In the genomic region with DNA sequence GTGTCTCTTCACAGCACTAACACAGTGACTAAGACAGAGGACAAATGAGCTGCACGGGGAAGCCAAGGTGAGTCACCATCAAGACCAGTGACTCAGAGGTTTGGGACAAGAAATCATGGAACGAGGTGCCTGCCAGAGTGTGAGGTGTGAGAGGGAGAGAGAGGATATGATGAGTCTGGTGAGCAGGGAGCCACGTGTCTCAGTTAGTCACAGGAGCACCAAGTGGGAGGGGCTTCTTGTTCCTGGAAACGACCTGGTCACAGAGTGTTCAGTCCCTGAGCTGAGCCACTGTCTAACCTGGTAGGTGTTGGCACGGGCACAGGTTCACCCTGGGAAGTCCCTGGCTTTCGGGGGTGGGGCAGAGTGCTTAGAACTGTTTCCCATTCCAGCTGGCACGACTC, we compare ENCODE assay signal across 9 mouse cellular contexts. TPM values are rescaled to one million over a fixed set of nuclear protein-coding genes. Genes with fewer than 3 reads are reported as not detected.
DNase-seq lines count a peak whose midpoint lies in the region; ATAC-seq lines count a peak whose summit lies in the region.
"Had no signal": no experiment of that assay in that cellular context is flagged by ENCODE, and none has a peak within 500 bp of the region (broad histone marks: within the 10 kb centered on the region; RNA-seq: fewer than 3 reads in every experiment).

No protein-coding gene starts in this region.

- no peaks in the 10 kb centered on the region for H3K27me3 ChIP-seq in heart, embryonic 11.5 days (ENCODE audit: control insufficient read depth, insufficient read depth, low read length)
- H3K27me3 ChIP-seq in limb, embryonic 15.5 days: no peaks in the 10 kb centered on the region

- ATAC-seq in heart, embryonic 11.5 days (replicated peaks; ENCODE audit: insufficient number of reproducible peaks, low FRiP score, low TSS enrichment): no peak
- peak; percentile 64; the same call in 1 of the 2 replicates for ATAC-seq in limb, embryonic 15.5 days (ENCODE audit: insufficient number of reproducible peaks, low FRiP score, low TSS enrichment, low read depth)

- H3K9ac ChIP-seq in heart, embryonic 11.5 days (ENCODE audit: low read depth, low read length): no peak overlapping the region
- H3K9ac ChIP-seq in limb, embryonic 15.5 days: no peak overlapping the region

- H3K9me3 ChIP-seq in heart, embryonic 11.5 days (replicated peaks; ENCODE audit: control insufficient read depth, low read length): no peaks in the 10 kb centered on the region
- no peaks in the 10 kb centered on the region for H3K9me3 ChIP-seq in limb, embryonic 15.5 days

- no peaks in the 10 kb centered on the region for H3K4me1 ChIP-seq in heart, embryonic 11.5 days (ENCODE audit: control insufficient read depth, insufficient read depth, low read length)
- peaks cover 12% of the 10 kb centered on the region for H3K4me1 ChIP-seq in limb, embryonic 15.5 days

- 71% methylated on average over 7 of the region's 7 CpGs for WGBS in heart, embryonic 11.5 days (ENCODE audit: insufficient replicate concordance)
- 42% methylated on average over 7 of the region's 7 CpGs for WGBS in limb, embryonic 15.5 days

- peak; percentile 97 for DNase-seq in heart, adult 11 months
- peak; percentile 19 for DNase-seq in urinary bladder, postnatal 25 days (ENCODE audit: low spot score)
- no peak for DNase-seq in urinary bladder, postnatal 10 days (ENCODE audit: low spot score)
- peak; percentile 37 to 41 for DNase-seq in heart, adult 9 months (ENCODE audit: low spot score in 2 of 2)
- DNase-seq in MN1 (ENCODE audit: low spot score): no peak
- DNase-seq in spleen, adult 18-20 months: no peak

- H3K4me2 ChIP-seq in heart, embryonic 11.5 days: no peak overlapping the region
- no peak overlapping the region for H3K4me2 ChIP-seq in limb, embryonic 15.5 days

- no peaks in the 10 kb centered on the region for H3K36me3 ChIP-seq in heart, embryonic 11.5 days (ENCODE audit: control insufficient read depth, insufficient read depth, low read length)
- H3K36me3 ChIP-seq in limb, embryonic 15.5 days: no peaks in the 10 kb centered on the region

- H3K27ac ChIP-seq in heart, embryonic 11.5 days (ENCODE audit: low read depth, low read length): no peak overlapping the region
- no peak overlapping the region for H3K27ac ChIP-seq in limb, embryonic 15.5 days
- H3K27ac ChIP-seq: macrophage had no signal

- H3K4me3 ChIP-seq in heart, embryonic 11.5 days (ENCODE audit: low read depth, low read length): no peak overlapping the region
- no peak overlapping the region for H3K4me3 ChIP-seq in limb, embryonic 15.5 days

RNA-seq across cellular contexts. Expression of a gene that starts 54.2 kb away (rescaled TPM):
- polyA plus RNA-seq in heart, embryonic 11.5 days (2014; fragmentation: Nextera tagmentation; extraction: Ambion mirVana): 59.2 and 63.4 TPM in 2 replicates
- 76.0 and 86.0 TPM in 2 replicates for polyA plus RNA-seq in limb, embryonic 15.5 days (2015; fragmentation: Nextera tagmentation; extraction: Ambion mirVana)

Comparison
In these comparisons a context has a peak if more than half of its experiments do, and no peak if none do; other contexts are left out.
1. DNase-seq: peak in heart, adult 11 months (single experiment), urinary bladder, postnatal 25 days (single experiment) and heart, adult 9 months (2 of 2); none in urinary bladder, postnatal 10 days (single experiment), MN1 (single experiment) and spleen, adult 18-20 months (0 of 2).